Mouse (Mus musculus): ENCODE measurements around the gene Olfr912. TPM values are rescaled to one million over a fixed set of nuclear protein-coding genes. Genes with fewer than 3 reads are reported as not detected.

Olfr912 gene
- polyA plus RNA-seq (2011; ENCODE audit: insufficient read depth, insufficient read length, low replicate concordance, missing spikeins): 0.23 TPM in 1 of 2 replicates, not detected in the other

- Histone ChIP-seq H3K4me3 (replicated peaks; ENCODE audit: control insufficient read depth, low read depth, low read length) (no peak within 1 kb of the TSS), H3K27ac (ENCODE audit: control insufficient read depth, insufficient read depth, low read depth, low read length, poor library complexity) (no peak within 1 kb of the TSS), H3K4me1 (ENCODE audit: control insufficient read depth, insufficient read depth, low read length) (no peaks in the 10 kb centered on the region)
- TF ChIP-seq POLR2A (IDR thresholded peaks at IDR 0.05; ENCODE audit: borderline replicate concordance, control insufficient read depth, low read depth, low read length) (no peak), CTCF (IDR thresholded peaks at IDR 0.05; ENCODE audit: control insufficient read depth, insufficient read depth, low read length) (no peak)
- WGBS: 63% methylated on average over 1 of the region's 1 CpGs
These were observed at the start of gene Olfr912 for GRCm38 (mm10) chr9:38579878-38580277. TSS of gene Olfr912 (plus strand) at chr9:38580178.

- Histone ChIP-seq H3K27ac (ENCODE audit: control insufficient read depth, insufficient read depth, low read depth, low read length, poor library complexity) (no peak within 1 kb of the TSS), H3K4me3 (replicated peaks; ENCODE audit: control insufficient read depth, low read depth, low read length) (no peak within 1 kb of the TSS), H3K4me1 (ENCODE audit: control insufficient read depth, insufficient read depth, low read length) (no peaks in the 10 kb centered on the region)
- no peak for TF ChIP-seq CTCF (IDR thresholded peaks at IDR 0.05; ENCODE audit: control insufficient read depth, insufficient read depth, low read length)
- TF ChIP-seq POLR2A (IDR thresholded peaks at IDR 0.05; ENCODE audit: borderline replicate concordance, control insufficient read depth, low read depth, low read length): no peak
- whole genome bisulfite sequencing: 79% methylated on average over 2 of the region's 2 CpGs
These were observed 42.4 kb upstream of the Olfr912 start, which contains the start of gene Olfr910 for GRCm38 (mm10) chr9:38537549-38537948. TSS of gene Olfr910 (plus strand) at chr9:38537849.

GRCm38 (mm10) chr9:38591056-38591455, 11.1 kb downstream of the Olfr912 start:
- 71% methylated on average over 1 of the region's 1 CpGs for WGBS
- no peak overlapping the region for H3K27ac ChIP-seq (ENCODE audit: control insufficient read depth, insufficient read depth, low read depth, low read length, poor library complexity)
- no peaks in the 10 kb centered on the region for H3K4me1 ChIP-seq (ENCODE audit: control insufficient read depth, insufficient read depth, low read length)
- no peak for TF ChIP-seq CTCF (IDR thresholded peaks at IDR 0.05; ENCODE audit: control insufficient read depth, insufficient read depth, low read length)
- TF ChIP-seq POLR2A (IDR thresholded peaks at IDR 0.05; ENCODE audit: borderline replicate concordance, control insufficient read depth, low read depth, low read length): no peak
- no peak overlapping the region for H3K4me3 ChIP-seq (replicated peaks; ENCODE audit: control insufficient read depth, low read depth, low read length)

- 29% methylated on average over 2 of the region's 2 CpGs for WGBS
These were observed 12.5 kb downstream of the Olfr912 start, which contains the start of gene Olfr913 for GRCm38 (mm10) chr9:38592459-38592858. TSS of gene Olfr913 (plus strand) at chr9:38592759.

GRCm38 (mm10) chr9:38604802-38605201, 24.8 kb downstream of the Olfr912 start, which contains the start of gene Olfr914:
TSS of gene Olfr914 (plus strand) at chr9:38605102.
- no peak within 1 kb of the TSS for H3K27ac ChIP-seq (ENCODE audit: control insufficient read depth, insufficient read depth, low read depth, low read length, poor library complexity)
- 45% methylated on average over 2 of the region's 2 CpGs for WGBS
- TF ChIP-seq CTCF (IDR thresholded peaks at IDR 0.05; ENCODE audit: control insufficient read depth, insufficient read depth, low read length) (no peak), POLR2A (IDR thresholded peaks at IDR 0.05; ENCODE audit: borderline replicate concordance, control insufficient read depth, low read depth, low read length) (no peak)
- no peak within 1 kb of the TSS for H3K4me3 ChIP-seq (replicated peaks; ENCODE audit: control insufficient read depth, low read depth, low read length)
- H3K4me1 ChIP-seq (ENCODE audit: control insufficient read depth, insufficient read depth, low read length): no peaks in the 10 kb centered on the region

More at GRCm38 (mm10) chr9:38592459-38592858, 12.5 kb downstream of the Olfr912 start, which contains the start of gene Olfr913:
- Histone ChIP-seq H3K4me3 (replicated peaks; ENCODE audit: control insufficient read depth, low read depth, low read length) (no peak within 1 kb of the TSS), H3K4me1 (ENCODE audit: control insufficient read depth, insufficient read depth, low read length) (no peaks in the 10 kb centered on the region), H3K27ac (ENCODE audit: control insufficient read depth, insufficient read depth, low read depth, low read length, poor library complexity) (no peak within 1 kb of the TSS)
- TF ChIP-seq CTCF (IDR thresholded peaks at IDR 0.05; ENCODE audit: control insufficient read depth, insufficient read depth, low read length): no peak

GRCm38 (mm10) chr9:38632406-38632805, 52.4 kb downstream of the Olfr912 start:
- Histone ChIP-seq H3K27ac (ENCODE audit: control insufficient read depth, insufficient read depth, low read depth, low read length, poor library complexity) (no peak overlapping the region), H3K4me1 (ENCODE audit: control insufficient read depth, insufficient read depth, low read length) (no peaks in the 10 kb centered on the region), H3K4me3 (replicated peaks; ENCODE audit: control insufficient read depth, low read depth, low read length) (no peak overlapping the region)
- 74% methylated on average over 4 of the region's 4 CpGs for WGBS
- no peak for TF ChIP-seq CTCF (IDR thresholded peaks at IDR 0.05; ENCODE audit: control insufficient read depth, insufficient read depth, low read length)
- no peak for TF ChIP-seq POLR2A (IDR thresholded peaks at IDR 0.05; ENCODE audit: borderline replicate concordance, control insufficient read depth, low read depth, low read length)

Other genes with a start within 250 kb of the Olfr912 start
- gene Olfr898, start 231.8 kb upstream of the Olfr912 start, polyA plus RNA-seq (2011; ENCODE audit: insufficient read depth, insufficient read length, low replicate concordance, missing spikeins): not detected in 2 replicates
- gene Olfr250, start 213.3 kb upstream of the Olfr912 start, polyA plus RNA-seq (2011; ENCODE audit: insufficient read depth, insufficient read length, low replicate concordance, missing spikeins): not detected in 2 replicates
- not detected in 2 replicates for gene Olfr251, start 203.1 kb upstream of the Olfr912 start, polyA plus RNA-seq (2011; ENCODE audit: insufficient read depth, insufficient read length, low replicate concordance, missing spikeins)
- not detected in 2 replicates for gene Olfr147, start 178.5 kb upstream of the Olfr912 start, polyA plus RNA-seq (2011; ENCODE audit: insufficient read depth, insufficient read length, low replicate concordance, missing spikeins)
- not detected in 2 replicates for gene Olfr901, start 150.7 kb upstream of the Olfr912 start, polyA plus RNA-seq (2011; ENCODE audit: insufficient read depth, insufficient read length, low replicate concordance, missing spikeins)
- not detected in 2 replicates for gene Olfr902, start 132.5 kb upstream of the Olfr912 start, polyA plus RNA-seq (2011; ENCODE audit: insufficient read depth, insufficient read length, low replicate concordance, missing spikeins)
- not detected in 2 replicates for gene Olfr904, start 117.0 kb upstream of the Olfr912 start, polyA plus RNA-seq (2011; ENCODE audit: insufficient read depth, insufficient read length, low replicate concordance, missing spikeins)
- gene Olfr905, start 109.1 kb upstream of the Olfr912 start, polyA plus RNA-seq (2011; ENCODE audit: insufficient read depth, insufficient read length, low replicate concordance, missing spikeins): 0.72 and 2.0 TPM in 2 replicates
- not detected in 2 replicates for gene Olfr906, start 93.1 kb upstream of the Olfr912 start, polyA plus RNA-seq (2011; ENCODE audit: insufficient read depth, insufficient read length, low replicate concordance, missing spikeins)
- 0.70 TPM in 1 of 2 replicates, not detected in the other for gene Olfr907, start 84.4 kb upstream of the Olfr912 start, polyA plus RNA-seq (2011; ENCODE audit: insufficient read depth, insufficient read length, low replicate concordance, missing spikeins)
- gene Olfr911-ps1, start 58.6 kb upstream of the Olfr912 start, polyA plus RNA-seq (2011; ENCODE audit: insufficient read depth, insufficient read length, low replicate concordance, missing spikeins): 0.55 TPM in 1 of 2 replicates, not detected in the other
- gene Olfr910, start 42.3 kb upstream of the Olfr912 start, polyA plus RNA-seq (2011; ENCODE audit: insufficient read depth, insufficient read length, low replicate concordance, missing spikeins): not detected in 2 replicates
- gene Olfr913, start 12.6 kb downstream of the Olfr912 start, polyA plus RNA-seq (2011; ENCODE audit: insufficient read depth, insufficient read length, low replicate concordance, missing spikeins): not detected in 2 replicates
- gene Olfr914, start 24.9 kb downstream of the Olfr912 start, polyA plus RNA-seq (2011; ENCODE audit: insufficient read depth, insufficient read length, low replicate concordance, missing spikeins): 1.0 TPM in 1 of 2 replicates, not detected in the other
- gene Olfr916, start 79.7 kb downstream of the Olfr912 start, polyA plus RNA-seq (2011; ENCODE audit: insufficient read depth, insufficient read length, low replicate concordance, missing spikeins): not detected in 2 replicates
- not detected in 2 replicates for gene Olfr917, start 85.7 kb downstream of the Olfr912 start, polyA plus RNA-seq (2011; ENCODE audit: insufficient read depth, insufficient read length, low replicate concordance, missing spikeins)
- gene Olfr918, start 94.4 kb downstream of the Olfr912 start, polyA plus RNA-seq (2011; ENCODE audit: insufficient read depth, insufficient read length, low replicate concordance, missing spikeins): not detected in 2 replicates
- gene Olfr919, start 123.5 kb downstream of the Olfr912 start, polyA plus RNA-seq (2011; ENCODE audit: insufficient read depth, insufficient read length, low replicate concordance, missing spikeins): not detected in 2 replicates
- 6.4 and 8.9 TPM in 2 replicates for gene Vwa5a, start 138.1 kb downstream of the Olfr912 start, polyA plus RNA-seq (2011; ENCODE audit: insufficient read depth, insufficient read length, low replicate concordance, missing spikeins)
- gene Olfr920, start 172.1 kb downstream of the Olfr912 start, polyA plus RNA-seq (2011; ENCODE audit: insufficient read depth, insufficient read length, low replicate concordance, missing spikeins): not detected in 2 replicates
- gene Olfr921, start 192.9 kb downstream of the Olfr912 start, polyA plus RNA-seq (2011; ENCODE audit: insufficient read depth, insufficient read length, low replicate concordance, missing spikeins): not detected in 2 replicates
- not detected in 2 replicates for gene Olfr922, start 234.4 kb downstream of the Olfr912 start, polyA plus RNA-seq (2011; ENCODE audit: insufficient read depth, insufficient read length, low replicate concordance, missing spikeins)
- gene Olfr923, start 246.4 kb downstream of the Olfr912 start, polyA plus RNA-seq (2011; ENCODE audit: insufficient read depth, insufficient read length, low replicate concordance, missing spikeins): not detected in 2 replicates

Measured in bone marrow, adult 2 months (tissue).